Mouse (Mus musculus) neural tube, embryonic 13.5 days (tissue): ENCODE results near the gene Rai1. TPM values are rescaled to one million over a fixed set of nuclear protein-coding genes. Genes with fewer than 3 reads are reported as not detected.

Experiments used
- ATAC-seq: fragments of 200-750 bp; cut with Nextera tagmentation; 2 replicates; pipeline ENCODE4 v1.8.0; 2017; ENCODE audit warnings: low read depth, mild to moderate bottlenecking, moderate TSS enrichment, moderate library complexity
- H3K27ac ChIP-seq: fragments of 300-500 bp; sonication (generic); replicated peaks from 2 replicates; pipeline ENCODE4 v1.5.1; 2015; ENCODE audit warnings: moderate library complexity, mild to moderate bottlenecking, inconsistent platforms
- H3K27me3 ChIP-seq: fragments of 300-500 bp; sonication (generic); 2 replicates; pipeline ENCODE4 v1.6.1; 2015; ENCODE audit warnings: mild to moderate bottlenecking, inconsistent platforms
- H3K36me3 ChIP-seq: fragments of 300-500 bp; sonication (generic); 2 replicates; pipeline ENCODE4 v1.6.1; 2015; ENCODE audit warnings: mild to moderate bottlenecking, inconsistent platforms
- H3K4me1 ChIP-seq: fragments of 300-500 bp; sonication (generic); replicated peaks from 2 replicates; pipeline ENCODE4 v1.6.1; 2015; ENCODE audit warnings: inconsistent platforms
- H3K4me2 ChIP-seq: fragments of 300-500 bp; sonication (generic); 2 replicates; pipeline ENCODE4 v1.6.1; 2015; ENCODE audit warnings: inconsistent platforms, mild to moderate bottlenecking, moderate library complexity
- H3K4me3 ChIP-seq: fragments of 300-500 bp; sonication (generic); 2 replicates; pipeline ENCODE4 v1.5.1; 2015; ENCODE audit warnings: mild to moderate bottlenecking, inconsistent platforms
- H3K9ac ChIP-seq: fragments of 300-500 bp; sonication (generic); 2 replicates; pipeline ENCODE4 v1.6.1; 2015; ENCODE audit warnings: moderate library complexity, mild to moderate bottlenecking, inconsistent platforms
- H3K9me3 ChIP-seq: fragments of 300-500 bp; sonication (generic); 2 replicates; pipeline ENCODE4 v1.6.1; 2016; ENCODE audit warnings: inconsistent platforms
- WGBS: fragments of 180-500 bp; shearing (Covaris S2); methylation state at CpG from one replicate; pipeline ENCODE4 v1.1.7; 2015; 5-methylcytosine and 5-hydroxymethylcytosine counted together
- polyA plus RNA-seq: library from polyadenylated mRNA; unstranded; fragments of >200 nt; fragmentation: Nextera tagmentation; extraction: Ambion mirVana; gene quantifications from 2 replicates; pipeline ENCODE4 v1.2.1, GENCODE M21; 2015

The Rai1 gene
- polyA plus RNA-seq, 1 experiment from 2014 or later, result 30.0 TPM

- peak overlapping the region; percentile 97 for H3K27ac ChIP-seq
- H3K27me3 ChIP-seq, result no peaks in the 10 kb centered on the region
- peak; percentile 81 for ATAC-seq
- no peaks in the 10 kb centered on the region for H3K9me3 ChIP-seq
- peaks cover 61% of the 10 kb centered on the region for H3K4me1 ChIP-seq
- 3% methylated on average over 24 of the region's 24 CpGs for WGBS
- peak overlapping the region; percentile 72 for H3K4me3 ChIP-seq
- peak overlapping the region; percentile 94 for H3K9ac ChIP-seq
- peak overlapping the region; percentile 87 for H3K4me2 ChIP-seq
- peaks cover 5% of the 10 kb centered on the region; the same call in 1 of the 2 replicates for H3K36me3 ChIP-seq
Observed at GRCm38 (mm10) chr11:60139141-60139733, 34.4 kb downstream of the Rai1 start.

DNA sequence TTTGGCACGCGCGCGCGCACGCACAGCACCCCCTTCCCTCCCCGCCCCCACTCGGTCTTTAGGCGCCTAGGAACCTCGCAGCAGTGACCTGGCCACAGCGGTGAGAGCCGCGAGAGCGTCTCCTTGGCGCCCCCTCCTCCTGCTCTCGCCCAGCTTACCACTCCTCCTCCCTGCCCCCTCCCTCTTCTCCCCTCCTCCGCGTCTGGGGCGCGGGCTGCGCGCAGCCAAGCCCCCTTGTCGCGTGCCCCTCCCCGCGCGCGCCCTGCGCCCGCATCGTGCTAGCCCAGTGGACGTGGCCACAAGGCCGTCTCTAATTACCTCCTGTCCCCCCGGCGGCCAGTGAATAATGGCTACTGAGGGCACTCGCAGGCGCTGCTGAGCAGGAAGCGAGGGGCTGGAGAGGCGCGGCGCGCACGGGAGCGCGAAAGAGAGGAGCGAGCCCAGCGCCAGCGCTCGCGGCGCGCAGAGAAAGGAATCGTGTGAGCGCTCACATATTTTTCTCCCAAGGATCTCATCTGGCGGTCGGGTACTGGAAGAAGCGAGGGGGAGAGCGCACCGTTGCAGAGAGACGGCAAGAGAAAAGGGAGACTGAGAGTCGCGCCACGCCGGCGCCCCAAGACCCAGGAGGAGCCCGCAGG, 35.0 kb downstream of the Rai1 start:
- H3K4me1 ChIP-seq, result peaks cover 61% of the 10 kb centered on the region

GRCm38 (mm10) chr11:60140586-60141284, 35.9 kb downstream of the Rai1 start:
- H3K27me3 ChIP-seq, result no peaks in the 10 kb centered on the region
- peak overlapping the region; percentile 72 for H3K4me3 ChIP-seq
- H3K9me3 ChIP-seq, result no peaks in the 10 kb centered on the region
- peak overlapping the region; percentile 87 for H3K4me2 ChIP-seq
- peak overlapping the region; percentile 94 for H3K9ac ChIP-seq
- ATAC-seq, result no peak
- H3K36me3 ChIP-seq, result peaks cover 20% of the 10 kb centered on the region
- peaks cover 67% of the 10 kb centered on the region for H3K4me1 ChIP-seq
- WGBS, result 1% methylated on average over 25 of the region's 32 CpGs
- H3K27ac ChIP-seq, result peak overlapping the region; percentile 97

More for the DNA sequence above, 35.0 kb downstream of the Rai1 start:
- peak; percentile 86 for ATAC-seq
- H3K9ac ChIP-seq, result peak overlapping the region; percentile 94
- peaks cover 11% of the 10 kb centered on the region for H3K36me3 ChIP-seq
- H3K9me3 ChIP-seq, result no peaks in the 10 kb centered on the region
- H3K27ac ChIP-seq, result peak overlapping the region; percentile 97
- WGBS, result under 1% methylated on average over 64 of the region's 66 CpGs
- peak overlapping the region; percentile 72 for H3K4me3 ChIP-seq
- H3K4me2 ChIP-seq, result peak overlapping the region; percentile 87
- no peaks in the 10 kb centered on the region for H3K27me3 ChIP-seq

DNA sequence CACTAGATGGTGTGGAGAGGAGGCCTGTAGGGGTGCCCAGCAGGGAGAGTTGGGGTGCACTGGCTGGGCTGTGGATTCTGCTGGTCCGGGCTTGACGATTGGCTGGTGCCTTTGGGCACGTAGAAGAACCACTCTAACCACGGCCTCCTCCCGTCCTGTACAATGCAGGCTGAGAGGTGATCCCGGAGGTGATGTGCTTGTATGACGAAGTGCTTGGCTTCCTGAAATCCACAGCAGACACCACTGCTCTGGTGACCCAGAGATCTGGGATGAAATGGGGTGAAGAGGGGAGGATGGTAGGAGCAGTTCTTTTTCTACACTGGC, 36.4 kb downstream of the Rai1 start:
- Histone ChIP-seq H3K4me2 (peak overlapping the region; percentile 87), H3K9me3 (no peaks in the 10 kb centered on the region), H3K36me3 (peaks cover 25% of the 10 kb centered on the region), H3K9ac (peak overlapping the region; percentile 94), H3K4me3 (peak overlapping the region; percentile 72), H3K4me1 (peaks cover 71% of the 10 kb centered on the region), H3K27ac (peak overlapping the region; percentile 59), H3K27me3 (no peaks in the 10 kb centered on the region)
- no peak; the same call in 1 of the 2 replicates for ATAC-seq
- WGBS, result 5% methylated on average over 7 of the region's 7 CpGs

GRCm38 (mm10) chr11:60143086-60143485, 38.3 kb downstream of the Rai1 start:
- Histone ChIP-seq H3K9me3 (no peaks in the 10 kb centered on the region), H3K4me2 (peak overlapping the region; percentile 87), H3K4me1 (peaks cover 84% of the 10 kb centered on the region)

GRCm38 (mm10) chr11:60146170-60146569, 41.4 kb downstream of the Rai1 start:
- Histone ChIP-seq H3K27me3 (no peaks in the 10 kb centered on the region), H3K9me3 (no peaks in the 10 kb centered on the region), H3K4me2 (no peak overlapping the region), H3K9ac (no peak overlapping the region), H3K4me1 (peaks cover 93% of the 10 kb centered on the region), H3K27ac (no peak overlapping the region), H3K36me3 (peaks cover 49% of the 10 kb centered on the region), H3K4me3 (no peak overlapping the region)
- no peak for ATAC-seq
- 97% methylated on average over 4 of the region's 4 CpGs for WGBS

More at GRCm38 (mm10) chr11:60143086-60143485, 38.3 kb downstream of the Rai1 start:
- Histone ChIP-seq H3K9ac (no peak overlapping the region), H3K36me3 (peaks cover 42% of the 10 kb centered on the region), H3K27me3 (no peaks in the 10 kb centered on the region), H3K27ac (no peak overlapping the region), H3K4me3 (no peak overlapping the region)
- WGBS, result 77% methylated on average over 4 of the region's 4 CpGs
- no peak for ATAC-seq

GRCm38 (mm10) chr11:60148591-60148990, 43.8 kb downstream of the Rai1 start:
- Histone ChIP-seq H3K36me3 (peaks cover 50% of the 10 kb centered on the region), H3K27ac (no peak overlapping the region)
- 80% methylated on average over 5 of the region's 5 CpGs for WGBS

GRCm38 (mm10) chr11:60149086-60149485, 44.3 kb downstream of the Rai1 start:
- H3K27ac ChIP-seq, result peak overlapping the region; percentile 46
- H3K4me3 ChIP-seq, result no peak overlapping the region
- no peaks in the 10 kb centered on the region for H3K27me3 ChIP-seq
- H3K9me3 ChIP-seq, result no peaks in the 10 kb centered on the region
- peaks cover 55% of the 10 kb centered on the region for H3K36me3 ChIP-seq
- WGBS, result 59% methylated on average over 3 of the region's 3 CpGs
- ATAC-seq, result no peak
- peaks cover 72% of the 10 kb centered on the region for H3K4me1 ChIP-seq
- no peak overlapping the region for H3K9ac ChIP-seq
- H3K4me2 ChIP-seq, result no peak overlapping the region

More at GRCm38 (mm10) chr11:60148591-60148990, 43.8 kb downstream of the Rai1 start:
- Histone ChIP-seq H3K4me1 (peaks cover 72% of the 10 kb centered on the region), H3K27me3 (no peaks in the 10 kb centered on the region), H3K4me2 (no peak overlapping the region), H3K4me3 (no peak overlapping the region), H3K9me3 (no peaks in the 10 kb centered on the region), H3K9ac (no peak overlapping the region)
- no peak for ATAC-seq

DNA sequence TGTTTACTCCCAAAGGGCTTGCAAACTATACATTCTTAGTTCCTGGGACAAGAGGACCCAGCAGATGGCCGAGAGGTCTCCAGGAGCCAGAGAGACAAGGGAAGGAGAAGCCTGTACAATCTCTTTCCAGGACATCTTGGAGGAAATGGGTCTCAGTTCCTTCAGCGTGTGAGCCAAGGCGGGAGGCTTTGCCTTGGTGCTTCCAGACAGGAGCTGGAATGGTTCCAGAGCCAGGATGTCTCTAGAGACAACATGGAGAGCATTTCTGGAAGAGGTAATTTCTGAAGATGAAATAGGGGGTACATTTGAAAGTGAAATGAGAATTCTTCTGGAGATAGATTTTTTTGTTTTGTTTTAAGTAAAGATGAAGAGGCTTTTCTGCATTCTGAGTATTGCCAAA, 45.9 kb downstream of the Rai1 start:
- peaks cover 46% of the 10 kb centered on the region for H3K36me3 ChIP-seq
- 76% methylated on average over 3 of the region's 3 CpGs for WGBS
- no peaks in the 10 kb centered on the region for H3K9me3 ChIP-seq
- no peak for ATAC-seq
- H3K27ac ChIP-seq, result no peak overlapping the region
- no peak overlapping the region for H3K4me2 ChIP-seq
- no peaks in the 10 kb centered on the region for H3K27me3 ChIP-seq
- peaks cover 72% of the 10 kb centered on the region for H3K4me1 ChIP-seq
- no peak overlapping the region for H3K9ac ChIP-seq
- no peak overlapping the region for H3K4me3 ChIP-seq

DNA sequence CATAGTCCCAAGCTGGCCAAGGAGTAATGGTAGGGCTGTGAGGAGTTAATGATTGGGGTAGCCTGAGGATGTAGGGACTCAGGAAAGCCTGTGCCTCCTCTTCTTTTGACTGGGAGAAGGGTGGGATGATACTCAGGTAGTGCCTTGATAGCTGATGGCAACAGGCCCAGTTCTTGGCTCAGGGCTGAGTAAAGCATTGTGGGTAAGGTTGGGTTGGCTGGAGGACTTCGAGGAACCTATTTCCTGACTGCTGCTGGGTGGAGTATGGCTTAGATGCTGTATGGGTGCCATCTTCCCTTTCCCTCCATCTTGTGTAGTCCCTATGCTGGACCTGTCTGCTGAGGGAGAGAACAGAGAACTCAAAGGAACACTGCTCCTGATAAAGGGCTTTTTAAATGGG, 47.5 kb downstream of the Rai1 start:
- H3K36me3 ChIP-seq, result peaks cover 36% of the 10 kb centered on the region
- H3K4me3 ChIP-seq, result no peak overlapping the region
- no peaks in the 10 kb centered on the region for H3K9me3 ChIP-seq
- 87% methylated on average over 1 of the region's 1 CpGs for WGBS
- H3K4me1 ChIP-seq, result peaks cover 63% of the 10 kb centered on the region
- no peaks in the 10 kb centered on the region for H3K27me3 ChIP-seq
- no peak for ATAC-seq
- 0 out of 2 replicates have a peak overlapping the region, but pooled peaks have one; percentile 9 for H3K27ac ChIP-seq
- no peak overlapping the region for H3K9ac ChIP-seq
- H3K4me2 ChIP-seq, result no peak overlapping the region

DNA sequence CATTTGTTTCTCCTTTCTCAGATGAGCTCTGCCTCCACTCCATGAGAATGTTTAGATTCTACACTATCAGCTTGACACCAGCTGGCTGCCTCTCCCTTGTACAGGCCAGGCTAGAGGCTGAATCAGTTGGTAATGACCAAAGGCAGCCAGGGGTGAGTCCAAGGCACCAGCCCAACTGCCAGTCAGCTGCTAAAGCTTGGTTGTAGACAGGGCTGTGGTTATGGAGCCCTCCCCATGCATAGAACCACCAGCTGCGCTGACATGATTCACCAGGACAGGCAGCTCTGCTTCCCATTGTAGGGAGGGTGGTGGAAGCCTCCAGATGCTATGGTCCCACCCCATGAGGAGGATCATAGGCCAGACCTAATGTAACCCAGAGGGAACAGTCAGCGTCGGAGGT, 49.1 kb downstream of the Rai1 start:
- ATAC-seq, result no peak
- Histone ChIP-seq H3K4me3 (no peak overlapping the region), H3K36me3 (peaks cover 28% of the 10 kb centered on the region), H3K9me3 (no peaks in the 10 kb centered on the region), H3K4me2 (no peak overlapping the region), H3K27ac (0 out of 2 replicates have a peak overlapping the region, but pooled peaks have one; percentile 18), H3K9ac (no peak overlapping the region), H3K4me1 (peaks cover 62% of the 10 kb centered on the region), H3K27me3 (no peaks in the 10 kb centered on the region)
- 96% methylated on average over 3 of the region's 3 CpGs for WGBS

- H3K4me1 ChIP-seq, result peaks cover 62% of the 10 kb centered on the region
- H3K36me3 ChIP-seq, result peaks cover 29% of the 10 kb centered on the region
- H3K27me3 ChIP-seq, result no peaks in the 10 kb centered on the region
- no peak overlapping the region for H3K4me3 ChIP-seq
- 68% methylated on average over 5 of the region's 5 CpGs for WGBS
- H3K9me3 ChIP-seq, result no peaks in the 10 kb centered on the region
- H3K9ac ChIP-seq, result no peak overlapping the region
- H3K27ac ChIP-seq, result peak overlapping the region; percentile 25
- ATAC-seq, result no peak
- H3K4me2 ChIP-seq, result no peak overlapping the region
Observed at GRCm38 (mm10) chr11:60155690-60156089, 50.9 kb downstream of the Rai1 start.
